Mouse (Mus musculus) forebrain, embryonic 11.5 days (tissue): Measurements from ENCODE around the gene Hlcs. TPM values are rescaled to one million over a fixed set of nuclear protein-coding genes. Genes with fewer than 3 reads are reported as not detected.

Experiments
- ATAC-seq: fragments of 200-750 bp; cut with Nextera tagmentation; replicated peaks from 2 replicates; pipeline ENCODE4 v1.8.0; 2017; ENCODE audit warnings: moderate TSS enrichment; ENCODE audit not compliant: low FRiP score
- DNase-seq: peaks from one replicate; pipeline ENCODE4 v3.0.0-alpha.2; 2017; ENCODE audit warnings: low spot score
- H3K27ac ChIP-seq: fragments of 300-500 bp; sonication (generic); 2 replicates; pipeline ENCODE4 v1.5.1; 2014; ENCODE audit warnings: low read depth, low read length
- H3K27me3 ChIP-seq: fragments of 300-500 bp; sonication (generic); 2 replicates; pipeline ENCODE4 v1.6.1; 2014; ENCODE audit warnings: mild to moderate bottlenecking, low read length, mixed read lengths; ENCODE audit not compliant: control insufficient read depth, insufficient read depth
- H3K36me3 ChIP-seq: fragments of 300-500 bp; sonication (generic); 2 replicates; pipeline ENCODE4 v1.6.1; 2014; ENCODE audit warnings: mild to moderate bottlenecking, low read length, moderate library complexity, mixed read lengths; ENCODE audit not compliant: control insufficient read depth, insufficient read depth
- H3K4me1 ChIP-seq: fragments of 300-500 bp; sonication (generic); replicated peaks from 2 replicates; pipeline ENCODE4 v1.6.1; 2014; ENCODE audit warnings: low read length, mixed read lengths; ENCODE audit not compliant: control insufficient read depth, insufficient read depth
- H3K4me2 ChIP-seq: fragments of 300-500 bp; sonication (generic); 2 replicates; pipeline ENCODE4 v1.6.1; 2014; ENCODE audit warnings: low read depth, mild to moderate bottlenecking, low read length, moderate library complexity, mixed read lengths; ENCODE audit not compliant: severe bottlenecking
- H3K4me3 ChIP-seq: fragments of 300-500 bp; sonication (generic); 2 replicates; pipeline ENCODE4 v1.5.1; 2014; ENCODE audit warnings: low read depth, low read length
- H3K9ac ChIP-seq: fragments of 300-500 bp; sonication (generic); 2 replicates; pipeline ENCODE4 v1.6.1; 2014; ENCODE audit warnings: low read length
- H3K9me3 ChIP-seq: fragments of 300-500 bp; sonication (generic); 2 replicates; pipeline ENCODE4 v1.6.1; 2016; ENCODE audit warnings: low read length, mixed read lengths; ENCODE audit not compliant: control insufficient read depth
- WGBS: fragments of 180-500 bp; shearing (Covaris S2); extraction: QIAGEN DNeasy Blood & Tissue Kit; methylation state at CpG from one replicate; pipeline ENCODE4 v1.1.7; 2014; 5-methylcytosine and 5-hydroxymethylcytosine counted together
- polyA plus RNA-seq: library from polyadenylated mRNA; unstranded; fragments of >200 nt; fragmentation: Nextera tagmentation; extraction: Ambion mirVana; gene quantifications from 2 replicates; pipeline ENCODE4 v1.2.1, GENCODE M21; 2014

The Hlcs gene
- polyA plus RNA-seq, 1 experiment from 2014 or later, result 13.8 TPM

DNA sequence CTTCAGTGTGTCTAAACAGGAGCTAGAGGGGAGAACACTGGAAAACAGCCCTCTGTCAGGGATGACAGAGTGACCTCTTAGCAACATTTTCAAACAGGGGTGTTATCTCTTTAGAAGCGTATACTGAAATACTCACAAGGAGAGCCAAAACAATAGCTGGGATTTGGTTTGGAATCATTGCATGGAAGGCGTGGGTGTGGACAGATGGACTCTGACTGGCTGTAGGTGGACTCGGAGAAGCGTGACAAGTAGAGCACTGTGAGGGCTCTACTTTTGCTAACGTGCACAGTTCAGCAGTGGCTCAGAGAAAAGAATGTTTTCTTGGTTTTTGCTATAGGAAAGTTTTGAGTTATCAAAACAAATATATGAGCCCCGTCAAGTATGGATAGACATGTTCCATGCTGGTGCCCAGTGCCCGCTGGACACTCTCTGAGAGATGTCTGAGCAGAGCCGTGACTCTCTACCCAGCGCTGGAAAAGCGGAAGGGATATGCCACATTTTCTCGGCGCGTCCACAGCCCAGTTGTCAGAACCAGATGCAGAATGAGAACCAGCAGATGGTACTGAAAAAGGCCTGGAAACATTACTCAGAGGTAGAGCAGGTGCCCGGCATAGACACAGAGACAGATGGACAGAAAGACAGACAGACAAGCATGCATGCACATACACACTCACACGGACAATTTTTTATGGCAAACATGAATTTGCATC lies 62.6 kb downstream of the Hlcs start:
- no peak overlapping the region for H3K27ac ChIP-seq
- no peak overlapping the region for H3K4me3 ChIP-seq
- ATAC-seq, result no peak
- WGBS, result 89% methylated on average over 15 of the region's 15 CpGs
- peaks cover 15% of the 10 kb centered on the region; the same call in 1 of the 2 replicates for H3K4me1 ChIP-seq
- H3K36me3 ChIP-seq, result no peaks in the 10 kb centered on the region
- DNase-seq, result no peak
- no peak overlapping the region for H3K4me2 ChIP-seq
- no peaks in the 10 kb centered on the region; the same call in 1 of the 2 replicates for H3K27me3 ChIP-seq
- no peak overlapping the region for H3K9ac ChIP-seq
- no peaks in the 10 kb centered on the region for H3K9me3 ChIP-seq

- DNase-seq, result no peak
- H3K36me3 ChIP-seq, result no peaks in the 10 kb centered on the region
- no peak overlapping the region for H3K9ac ChIP-seq
- no peaks in the 10 kb centered on the region for H3K9me3 ChIP-seq
- WGBS, result 70% methylated on average over 12 of the region's 12 CpGs
- no peak overlapping the region for H3K4me3 ChIP-seq
- no peak for ATAC-seq
- no peak overlapping the region for H3K4me2 ChIP-seq
- H3K4me1 ChIP-seq, result peaks cover 15% of the 10 kb centered on the region; the same call in 1 of the 2 replicates
- no peaks in the 10 kb centered on the region; the same call in 1 of the 2 replicates for H3K27me3 ChIP-seq
- no peak overlapping the region for H3K27ac ChIP-seq
Observed at GRCm38 (mm10) chr16:94250136-94250535, 63.2 kb downstream of the Hlcs start.

DNA sequence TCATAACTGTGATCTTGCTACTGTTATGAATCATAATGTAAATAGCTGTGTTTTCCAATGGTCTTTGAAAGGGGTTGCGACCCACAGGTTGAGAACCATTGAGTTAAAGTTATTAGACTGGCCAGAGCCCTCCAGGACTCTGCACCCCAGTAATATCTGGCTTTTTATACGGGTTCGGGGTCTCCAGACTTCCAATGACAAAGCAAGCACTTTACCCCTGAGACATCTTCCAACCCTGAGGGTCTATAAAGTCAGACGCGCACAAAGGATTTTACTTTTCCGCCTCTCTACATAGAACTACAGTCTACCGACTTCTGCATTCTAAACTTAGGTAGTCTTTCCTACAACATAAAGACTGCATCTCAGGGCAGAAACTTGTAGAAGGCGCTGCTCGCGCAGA lies 63.7 kb downstream of the Hlcs start:
- H3K9me3 ChIP-seq, result no peaks in the 10 kb centered on the region
- DNase-seq (no peak), ATAC-seq (no peak)
- WGBS, result 91% methylated on average over 10 of the region's 10 CpGs
- no peak overlapping the region for H3K9ac ChIP-seq
- no peak overlapping the region for H3K27ac ChIP-seq
- no peak overlapping the region for H3K4me2 ChIP-seq
- H3K27me3 ChIP-seq, result no peaks in the 10 kb centered on the region; the same call in 1 of the 2 replicates
- H3K4me3 ChIP-seq, result no peak overlapping the region
- no peaks in the 10 kb centered on the region for H3K36me3 ChIP-seq
- H3K4me1 ChIP-seq, result peaks cover 14% of the 10 kb centered on the region; the same call in 1 of the 2 replicates

DNA sequence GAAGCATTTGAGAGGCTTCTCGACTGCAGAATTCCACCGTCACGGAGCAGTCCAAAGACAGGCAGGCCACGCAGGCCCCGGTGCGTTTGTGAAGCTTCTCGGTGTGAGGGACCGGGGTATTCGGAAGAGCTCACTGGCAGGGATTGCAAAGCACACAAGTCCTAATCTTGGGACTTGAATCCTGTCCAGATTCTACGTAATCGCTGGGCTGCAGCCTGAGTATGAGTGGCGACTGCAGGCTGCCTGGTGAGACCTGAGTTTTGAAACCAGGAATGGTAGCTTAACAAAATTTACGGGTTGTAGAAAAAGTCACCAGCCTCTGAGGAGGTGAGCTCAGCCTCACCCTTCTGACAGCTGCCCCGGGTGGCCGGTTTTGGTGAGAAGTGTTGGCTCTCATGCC lies 64.7 kb downstream of the Hlcs start:
- Histone ChIP-seq H3K27ac (no peak overlapping the region), H3K9ac (no peak overlapping the region), H3K36me3 (no peaks in the 10 kb centered on the region), H3K9me3 (no peaks in the 10 kb centered on the region), H3K27me3 (no peaks in the 10 kb centered on the region; the same call in 1 of the 2 replicates), H3K4me2 (no peak overlapping the region), H3K4me3 (no peak overlapping the region), H3K4me1 (peaks cover 7% of the 10 kb centered on the region; the same call in 1 of the 2 replicates)
- WGBS, result 94% methylated on average over 15 of the region's 15 CpGs
- DNase-seq (no peak), ATAC-seq (no peak)

GRCm38 (mm10) chr16:94246976-94247375 lies 66.4 kb downstream of the Hlcs start:
- Histone ChIP-seq H3K27me3 (no peaks in the 10 kb centered on the region), H3K36me3 (no peaks in the 10 kb centered on the region), H3K4me1 (peaks cover 3% of the 10 kb centered on the region; the same call in 1 of the 2 replicates), H3K4me3 (no peak overlapping the region), H3K27ac (no peak overlapping the region), H3K9me3 (no peaks in the 10 kb centered on the region), H3K4me2 (no peak overlapping the region), H3K9ac (no peak overlapping the region)
- ATAC-seq, result no peak
- 93% methylated on average over 8 of the region's 8 CpGs for WGBS
- no peak for DNase-seq

DNA sequence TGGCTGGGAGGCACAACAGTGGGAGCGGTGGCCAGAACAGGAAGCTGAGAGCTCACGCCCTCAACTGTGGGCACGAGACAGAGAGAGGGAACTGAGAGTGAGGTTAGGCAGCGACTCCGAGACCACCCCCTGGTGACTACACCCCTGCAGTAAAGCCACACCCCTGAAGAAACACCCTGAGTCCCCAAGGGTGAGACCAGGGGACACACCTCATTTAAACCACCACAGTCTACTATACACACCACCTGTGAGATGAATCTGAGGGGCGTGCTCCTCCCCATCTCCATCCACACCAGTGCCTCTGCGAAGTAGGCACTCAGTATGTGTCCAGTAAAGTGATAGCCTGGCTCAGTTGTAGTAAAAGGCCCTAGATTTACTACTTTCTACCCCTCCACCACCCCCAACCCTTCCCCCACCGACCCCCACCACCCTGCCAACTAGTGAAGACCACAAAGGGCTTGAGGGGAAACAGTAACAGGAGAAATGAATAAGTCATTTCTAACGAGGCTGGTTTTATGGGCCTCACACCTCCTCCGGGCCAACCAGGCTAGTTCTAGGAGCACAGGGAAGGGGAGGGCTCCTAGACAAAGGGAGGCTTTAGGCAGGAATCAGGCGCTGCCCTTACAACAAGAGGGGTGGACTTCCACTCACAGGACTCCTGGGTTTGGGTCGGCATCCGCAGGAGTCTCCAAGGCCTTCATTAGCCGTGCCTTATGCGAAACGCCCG lies 67.2 kb downstream of the Hlcs start:
- no peaks in the 10 kb centered on the region for H3K36me3 ChIP-seq
- no peaks in the 10 kb centered on the region for H3K9me3 ChIP-seq
- 69% methylated on average over 17 of the region's 17 CpGs for WGBS
- H3K4me2 ChIP-seq, result no peak overlapping the region
- no peak for DNase-seq
- H3K9ac ChIP-seq, result no peak overlapping the region
- H3K4me3 ChIP-seq, result no peak overlapping the region
- no peak for ATAC-seq
- no peaks in the 10 kb centered on the region for H3K27me3 ChIP-seq
- peaks cover 3% of the 10 kb centered on the region; the same call in 1 of the 2 replicates for H3K4me1 ChIP-seq
- H3K27ac ChIP-seq, result no peak overlapping the region

DNA sequence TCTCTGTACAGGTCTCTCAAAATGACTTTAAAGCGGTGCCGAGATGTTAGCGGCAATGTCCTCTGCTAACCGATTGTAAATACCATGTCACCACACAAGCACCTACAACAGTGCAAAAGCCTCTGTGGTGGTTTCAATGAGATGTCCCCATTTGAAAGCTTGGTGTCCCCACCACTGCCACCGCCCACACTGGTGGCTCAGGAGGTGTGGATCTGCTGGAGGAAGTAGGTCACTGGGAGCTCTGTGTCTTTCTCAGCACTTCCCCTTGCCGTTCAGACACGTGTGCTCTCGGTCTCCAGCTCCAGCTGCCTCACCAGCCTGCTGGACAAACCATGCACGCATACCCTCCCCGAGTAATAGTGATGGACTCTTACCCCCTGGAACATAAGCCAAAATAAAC lies 72.2 kb downstream of the Hlcs start:
- Histone ChIP-seq H3K4me1 (peaks cover 2% of the 10 kb centered on the region; the same call in 1 of the 2 replicates), H3K4me2 (no peak overlapping the region), H3K9ac (no peak overlapping the region), H3K9me3 (no peaks in the 10 kb centered on the region), H3K4me3 (no peak overlapping the region), H3K27ac (no peak overlapping the region), H3K36me3 (no peaks in the 10 kb centered on the region), H3K27me3 (no peaks in the 10 kb centered on the region)
- no peak for ATAC-seq
- DNase-seq, result no peak
- 90% methylated on average over 10 of the region's 10 CpGs for WGBS

- no peak overlapping the region for H3K4me3 ChIP-seq
- H3K4me1 ChIP-seq, result peaks cover 2% of the 10 kb centered on the region; the same call in 1 of the 2 replicates
- ATAC-seq (no peak), DNase-seq (no peak)
- no peak overlapping the region for H3K9ac ChIP-seq
- H3K27me3 ChIP-seq, result no peaks in the 10 kb centered on the region
- no peaks in the 10 kb centered on the region for H3K36me3 ChIP-seq
- H3K4me2 ChIP-seq, result no peak overlapping the region
- WGBS, result 30% methylated on average over 2 of the region's 2 CpGs
- no peaks in the 10 kb centered on the region for H3K9me3 ChIP-seq
- no peak overlapping the region for H3K27ac ChIP-seq
Observed at GRCm38 (mm10) chr16:94240190-94240589, 73.2 kb downstream of the Hlcs start.
